Mouse (Mus musculus) spleen, postnatal 36 days (tissue): Measurements from ENCODE around the gene Usp29.
"Not testable (repeated sequence)": the region's sequence is repeated elsewhere in the genome, so short reads cannot be mapped to it uniquely, and the experiment has no call there.

Source experiments
- DNase-seq, 2 experiments: peaks; one replicate each; pipeline ENCODE4 v3.0.0; 2022; ENCODE audit warnings: low spot score in 2 of 2, mixed read lengths in 1 of 2

Gene Usp29

DNA sequence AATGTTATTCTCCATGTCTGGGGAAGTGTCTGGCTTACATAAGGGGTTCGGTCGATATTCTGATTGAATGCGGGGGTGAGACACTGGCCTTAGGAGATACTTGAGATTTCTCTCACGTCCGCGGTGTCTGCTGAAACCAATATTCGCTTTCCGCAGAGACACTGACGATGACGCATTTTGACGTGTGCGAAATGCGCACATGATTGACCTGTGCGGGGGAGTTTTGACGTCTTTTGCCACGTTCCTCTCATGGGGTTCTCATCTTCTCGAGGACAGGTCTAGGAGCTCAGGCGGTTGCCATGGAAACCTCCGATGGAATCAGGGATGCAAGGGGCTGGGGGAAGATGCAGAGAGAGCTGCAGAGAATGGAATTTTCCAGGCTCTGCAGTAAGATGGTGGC, 144.1 kb downstream of the Usp29 start:
- DNase-seq, result no peak

DNA sequence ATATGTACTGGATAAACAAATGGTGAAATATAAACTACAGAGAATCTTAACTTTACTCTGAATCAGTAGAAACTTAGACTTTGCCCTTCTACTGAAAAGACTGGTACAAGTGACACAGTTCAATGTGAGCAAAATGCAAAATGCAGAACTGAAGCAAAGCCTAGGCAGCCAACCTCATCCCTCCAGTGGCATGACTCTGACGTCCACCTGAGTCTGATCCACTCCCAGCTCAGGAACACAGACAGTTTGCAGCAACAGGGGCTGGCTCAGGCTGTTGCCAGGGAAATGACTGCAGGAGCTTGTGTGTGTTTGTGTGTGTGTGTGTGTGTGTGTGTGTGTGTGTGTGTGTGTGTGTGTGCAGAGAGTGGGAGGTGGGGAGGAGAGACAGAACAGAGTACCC, 147.8 kb downstream of the Usp29 start:
- no peak for DNase-seq

DNA sequence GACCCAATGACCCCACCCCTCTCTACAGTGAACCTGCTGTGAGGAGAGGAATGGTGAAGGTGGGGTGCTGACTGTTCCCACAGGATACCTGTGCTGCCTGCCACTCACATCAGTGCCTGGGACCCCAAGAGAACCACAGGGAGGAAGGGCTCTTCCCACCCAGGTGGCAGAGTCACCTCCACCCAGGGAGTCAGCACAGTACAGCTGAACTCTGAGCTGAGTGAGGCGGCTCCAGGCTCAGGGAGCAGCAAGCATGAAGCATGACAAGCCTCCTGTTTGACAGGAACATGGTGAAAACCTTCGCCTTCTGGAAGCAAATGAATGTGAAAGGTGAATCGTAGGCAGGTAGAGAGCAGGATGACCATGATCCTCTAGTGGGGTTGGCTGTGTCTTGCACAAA, 148.5 kb downstream of the Usp29 start:
- not testable (repeated sequence) for DNase-seq

DNA sequence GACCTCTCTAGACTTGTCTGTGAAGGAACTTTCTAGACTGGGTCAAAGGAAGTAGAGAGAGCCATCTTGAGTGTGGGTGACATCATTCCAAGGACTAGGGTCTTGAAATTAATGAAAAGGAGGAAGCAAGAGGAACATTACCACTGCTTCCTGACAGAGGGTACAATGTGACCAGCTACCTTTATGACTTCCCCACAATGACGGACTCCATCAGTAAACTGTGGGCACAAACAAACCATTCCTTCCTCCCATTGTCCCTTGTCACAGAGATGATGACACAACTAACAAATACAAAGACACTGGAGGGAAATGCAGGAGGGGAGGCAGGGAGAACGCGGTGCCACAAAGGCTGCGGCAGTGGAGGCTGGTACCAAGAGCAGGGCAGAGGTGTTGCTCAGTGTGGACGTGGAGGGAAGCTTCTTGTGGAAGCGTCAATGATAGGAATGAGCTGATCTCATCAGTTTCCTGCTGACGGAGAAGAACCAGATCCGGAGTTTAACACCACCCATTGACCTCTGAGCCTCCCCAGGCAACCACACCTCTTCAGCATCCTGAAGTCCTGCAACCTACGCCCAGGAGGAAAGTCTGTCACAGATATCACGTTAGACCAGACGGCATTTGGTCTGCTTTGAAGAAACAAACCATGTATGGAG, 149.3 kb downstream of the Usp29 start:
- DNase-seq, result no peak

DNA sequence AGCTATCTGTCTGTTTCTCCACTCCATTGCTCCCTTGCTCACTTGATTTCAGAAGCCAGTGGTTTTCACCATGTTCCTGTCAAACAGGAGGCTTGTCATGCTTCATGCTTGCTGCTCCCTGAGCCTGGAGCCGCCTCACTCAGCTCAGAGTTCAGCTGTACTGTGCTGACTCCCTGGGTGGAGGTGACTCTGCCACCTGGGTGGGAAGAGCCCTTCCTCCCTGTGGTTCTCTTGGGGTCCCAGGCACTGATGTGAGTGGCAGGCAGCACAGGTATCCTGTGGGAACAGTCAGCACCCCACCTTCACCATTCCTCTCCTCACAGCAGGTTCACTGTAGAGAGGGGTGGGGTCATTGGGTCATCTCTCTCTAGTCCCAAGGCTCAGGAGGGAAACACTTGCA, 150.5 kb downstream of the Usp29 start:
- not testable (repeated sequence) for DNase-seq

DNA sequence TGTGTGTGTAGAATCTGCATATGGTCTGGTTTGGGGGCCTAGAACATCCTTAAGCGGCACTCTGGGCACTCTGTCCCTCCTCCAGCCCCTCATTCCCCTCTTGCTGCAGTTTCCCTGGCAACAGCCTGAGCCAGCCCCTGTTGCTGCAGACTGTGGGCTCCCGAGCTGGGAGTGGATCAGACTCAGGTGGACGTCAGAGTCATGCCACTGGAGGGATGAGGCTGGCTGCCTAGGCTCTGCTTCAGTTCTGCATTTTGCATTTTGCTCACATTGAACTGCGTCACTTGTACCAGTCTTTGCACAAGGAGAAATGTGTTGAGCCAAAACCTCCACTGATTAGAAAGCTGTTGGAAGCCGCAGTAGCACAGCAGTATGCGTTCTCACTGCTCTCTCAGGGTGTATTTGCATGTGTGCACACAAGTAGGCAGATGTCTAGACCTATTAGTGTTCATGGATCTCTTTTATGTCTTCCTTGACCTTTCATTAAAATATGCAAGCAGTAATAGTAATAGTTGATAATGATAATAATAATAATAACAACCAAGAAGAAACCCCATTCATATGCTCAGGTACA, 151.2 kb downstream of the Usp29 start:
- DNase-seq, result no peak

DNA sequence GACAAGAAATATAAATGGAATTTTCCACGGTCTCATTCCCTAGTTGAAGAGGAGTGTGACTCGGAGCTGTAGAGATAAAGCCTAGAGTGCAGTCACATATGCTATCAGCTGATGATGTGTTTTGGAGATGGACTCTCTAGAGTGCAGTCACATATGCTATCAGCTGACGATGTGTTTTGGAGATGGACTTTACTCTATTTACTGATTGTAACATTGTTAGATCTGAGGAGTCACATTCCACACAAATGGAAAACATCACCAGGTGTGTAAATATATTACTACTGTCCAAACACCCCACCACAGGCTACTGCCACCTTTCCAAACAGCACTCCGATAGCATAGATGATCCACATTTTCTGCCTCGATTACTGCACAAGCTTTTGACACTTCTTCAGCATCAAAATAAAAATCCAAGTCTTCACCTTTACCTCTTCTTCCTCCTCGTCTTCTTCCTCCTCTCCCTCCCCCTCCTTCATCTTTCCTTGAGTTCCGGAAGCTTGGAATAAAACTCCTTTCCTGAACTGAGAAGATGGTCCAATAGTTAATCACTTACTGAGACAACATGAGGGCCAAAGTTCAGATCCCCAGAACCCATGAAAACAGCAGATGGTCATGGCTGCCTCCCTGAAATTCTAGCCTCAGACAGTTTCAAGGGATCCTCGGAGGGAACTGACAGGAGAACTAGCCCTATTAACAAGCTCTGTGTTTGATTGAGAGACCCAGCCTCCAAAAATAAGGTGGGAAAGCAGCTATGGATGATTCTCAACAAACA, 153.2 kb downstream of the Usp29 start:
- no peak for DNase-seq

DNA sequence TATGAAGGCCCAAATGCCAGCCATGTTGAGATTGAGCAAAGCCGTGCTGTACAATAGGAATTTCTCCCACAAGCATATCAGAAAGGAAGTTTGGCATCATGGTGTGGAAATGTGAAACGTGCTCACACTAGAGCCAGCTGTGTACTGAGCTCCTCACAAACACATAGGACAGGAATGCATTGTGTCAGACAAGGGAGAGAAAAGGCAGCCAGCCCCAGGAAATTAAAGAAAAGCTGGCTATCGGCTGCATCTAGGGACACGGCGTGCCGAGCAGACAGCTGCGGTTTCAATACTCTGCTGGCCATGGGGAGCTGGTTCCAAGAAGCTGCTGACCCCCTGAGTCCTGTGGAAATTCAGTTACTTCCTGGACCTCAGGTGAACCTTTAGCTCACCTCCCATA, 155.0 kb downstream of the Usp29 start:
- DNase-seq, result no peak

DNA sequence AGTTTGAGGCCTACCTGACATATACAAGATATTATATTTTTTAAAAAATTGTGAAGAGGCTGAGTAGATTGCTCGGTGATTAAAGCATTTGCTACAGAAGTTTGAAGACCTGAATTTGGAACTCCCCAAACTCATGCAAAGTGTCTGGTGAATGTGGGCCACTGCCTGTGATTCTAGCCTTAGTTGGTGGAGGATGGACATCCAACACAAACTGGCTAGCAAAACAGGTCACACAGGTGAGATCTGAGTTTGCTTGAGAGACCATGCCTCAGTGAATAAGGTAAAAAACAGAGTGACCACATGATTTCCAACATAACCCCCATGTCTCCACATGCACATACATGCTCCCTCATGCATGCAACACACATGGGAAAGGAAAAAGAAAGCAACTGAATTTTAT, 156.5 kb downstream of the Usp29 start:
- no peak for DNase-seq

DNA sequence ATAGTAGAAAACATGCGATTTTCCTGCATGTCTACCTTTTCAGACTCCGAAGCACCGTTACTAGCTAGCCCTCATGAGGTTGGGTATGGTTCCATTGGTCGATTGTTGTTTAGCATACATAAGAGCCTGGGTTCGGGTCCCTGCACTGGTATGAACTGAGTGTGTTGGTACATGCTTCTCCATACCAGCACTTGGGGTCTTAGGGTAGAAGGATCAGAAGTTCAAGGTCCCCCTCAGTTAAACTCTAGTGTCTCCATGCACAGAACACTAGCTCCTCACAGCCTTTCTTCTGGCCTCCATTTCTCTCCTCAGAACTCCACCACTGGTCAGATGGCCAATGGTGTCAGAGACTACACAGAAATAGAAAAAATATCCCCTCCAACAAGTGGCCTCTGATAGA, 159.5 kb downstream of the Usp29 start:
- DNase-seq, result no peak

DNA sequence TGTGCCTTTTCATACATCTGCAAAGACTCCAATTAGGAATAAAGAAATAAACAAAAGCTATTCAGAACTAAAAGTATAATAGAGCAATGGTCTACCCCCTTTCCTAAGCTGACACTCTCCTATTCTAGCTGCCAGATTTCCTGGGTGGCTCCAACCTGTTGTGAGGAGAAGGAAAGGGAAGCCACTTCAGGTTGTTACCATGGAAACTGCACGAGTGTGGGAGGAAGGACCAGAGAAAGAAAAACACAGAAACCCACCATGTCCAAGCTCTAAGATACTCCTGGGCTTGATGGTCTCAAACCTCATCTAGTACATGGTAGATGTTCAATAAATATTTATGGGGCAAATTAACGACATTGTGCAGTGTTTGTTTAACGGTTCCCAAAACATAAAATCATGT, 160.8 kb downstream of the Usp29 start:
- DNase-seq, result no peak

DNA sequence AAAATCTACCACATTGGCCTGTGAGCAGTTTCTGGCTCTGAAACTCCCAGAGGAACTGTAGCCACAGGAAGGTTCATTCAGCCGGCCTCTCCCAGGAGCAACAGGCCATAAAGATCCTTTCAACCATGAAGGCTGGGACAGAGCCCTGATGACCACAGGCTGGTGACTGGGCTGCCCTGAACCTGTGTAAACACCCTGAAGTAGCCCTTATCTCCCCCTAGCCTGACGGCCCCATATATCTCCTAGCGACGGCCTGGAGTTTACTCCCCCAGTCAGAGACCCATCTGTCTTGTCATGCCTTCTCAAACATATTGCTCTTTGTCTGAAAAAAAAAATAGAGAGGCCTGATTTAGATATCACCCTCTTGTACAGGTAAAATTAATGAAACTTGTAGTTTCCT, 166.6 kb downstream of the Usp29 start:
- DNase-seq, result not testable (repeated sequence)

DNA sequence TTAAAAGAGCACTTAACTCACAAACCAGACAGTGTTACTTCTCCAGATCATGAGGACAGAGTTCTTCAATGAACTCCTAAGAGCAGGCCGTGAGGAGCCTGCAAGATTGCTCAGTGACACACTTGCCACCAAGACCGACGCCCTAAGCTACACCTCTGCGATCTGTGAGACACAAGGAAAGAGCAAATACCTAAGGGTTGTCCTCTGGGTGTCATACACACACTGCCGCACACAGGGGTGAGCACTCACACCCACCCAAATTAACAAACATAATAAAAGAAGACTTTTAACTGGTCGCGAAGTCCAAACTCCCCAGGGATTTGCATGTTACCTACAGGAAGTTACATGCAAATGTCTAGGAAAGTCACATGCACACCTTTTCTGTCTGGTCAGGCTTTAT, 170.3 kb downstream of the Usp29 start:
- no peak for DNase-seq

DNA sequence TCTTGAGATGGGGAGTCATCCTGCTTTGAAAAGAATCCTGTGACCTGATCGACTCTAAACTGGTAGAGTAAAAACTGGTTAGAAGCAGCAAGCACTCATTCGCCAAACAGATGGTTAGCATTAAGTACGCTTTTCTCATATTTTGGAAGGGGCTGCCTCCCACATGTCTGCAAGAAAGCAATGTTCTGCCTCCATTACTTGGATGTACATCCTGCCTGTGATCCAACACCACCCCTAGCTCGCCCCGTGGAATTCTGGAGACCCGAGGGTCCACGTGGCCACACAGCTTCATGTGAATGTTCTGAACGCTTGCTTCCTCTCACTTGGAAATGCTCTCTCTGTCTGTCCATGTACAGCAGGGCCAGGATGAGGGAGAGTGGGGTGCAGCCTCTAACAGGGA, 173.1 kb downstream of the Usp29 start:
- DNase-seq, result no peak

DNA sequence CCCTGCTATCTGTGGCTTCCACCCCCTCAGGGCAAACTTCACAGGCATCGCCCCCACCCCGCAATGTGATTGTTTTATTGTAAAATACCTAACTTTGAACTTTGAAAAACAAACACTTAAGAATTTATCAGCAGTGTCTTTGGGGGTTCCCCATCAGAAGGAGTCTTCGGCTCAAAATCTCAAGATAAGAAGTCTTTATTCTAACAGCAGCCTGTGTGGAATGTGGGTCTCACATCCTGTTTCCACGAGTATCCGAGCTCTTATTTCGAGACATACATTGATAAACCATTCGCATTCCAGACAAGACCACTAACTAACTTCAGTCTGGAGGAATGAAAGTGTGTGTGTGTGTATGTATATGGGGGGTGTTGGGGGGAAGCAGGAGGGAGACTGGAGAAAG, 180.1 kb downstream of the Usp29 start:
- no peak for DNase-seq

DNA sequence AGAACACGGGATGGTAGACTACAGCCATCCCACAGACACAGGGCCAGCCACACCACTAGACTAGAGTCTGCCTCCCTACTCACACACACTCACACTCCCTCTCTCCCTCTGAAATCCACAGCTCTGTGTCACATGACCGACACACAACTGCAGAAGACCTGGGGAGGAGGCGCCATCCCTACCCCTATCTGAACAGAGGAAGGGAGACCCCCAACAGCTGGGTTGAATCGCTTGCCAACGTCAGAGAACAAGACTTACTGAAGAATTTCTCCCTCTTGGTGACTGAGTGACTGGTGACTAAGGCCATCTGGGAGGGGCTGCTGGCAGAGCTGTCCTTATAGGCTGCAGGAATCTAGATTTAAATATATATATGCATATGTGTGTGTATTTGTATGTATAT, 181.4 kb downstream of the Usp29 start:
- DNase-seq, result no peak

DNA sequence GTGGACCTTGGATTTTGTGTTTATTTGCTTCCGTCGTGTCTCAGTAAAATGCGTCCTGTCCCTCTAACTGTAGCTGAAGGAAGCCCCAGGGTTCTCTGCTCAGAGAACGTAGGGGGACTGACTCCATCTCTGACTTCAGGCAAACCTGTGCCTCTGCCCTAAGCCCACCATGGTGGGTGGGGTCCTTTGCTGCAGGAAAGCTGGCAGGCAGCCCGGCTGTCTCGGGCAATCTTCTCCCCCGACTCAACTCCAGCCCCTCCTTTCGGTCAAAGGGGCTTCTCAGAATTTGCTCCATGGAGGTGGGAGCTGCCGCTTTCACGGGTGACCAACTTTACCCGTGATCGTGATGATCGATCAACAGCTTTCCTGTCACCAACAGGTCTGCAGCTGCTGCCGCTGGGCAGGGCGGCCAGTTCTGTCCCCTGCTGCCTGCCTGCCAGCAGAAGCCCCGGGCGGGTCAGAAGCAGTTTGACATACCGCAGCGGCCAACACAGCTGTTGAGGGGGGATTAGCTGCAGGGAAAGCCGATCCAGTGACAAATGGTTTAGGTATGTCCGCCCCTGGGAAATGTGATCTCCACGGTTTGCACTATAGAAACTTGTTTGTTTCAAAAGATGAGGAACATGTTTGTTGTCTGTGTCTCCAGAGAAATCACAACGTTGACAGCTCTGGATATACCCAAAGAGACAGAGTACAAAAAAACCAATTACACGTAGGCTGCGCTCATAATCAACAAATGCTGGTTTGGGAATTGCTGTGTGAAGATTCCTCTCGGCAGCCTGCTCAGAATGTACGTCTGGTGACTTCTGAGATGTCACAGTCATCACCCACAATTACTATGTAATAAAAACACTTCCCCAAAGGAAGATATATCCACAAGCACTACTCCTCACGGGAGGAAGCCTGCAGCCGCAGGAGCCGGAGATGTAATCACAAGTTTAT, 183.3 kb downstream of the Usp29 start:
- DNase-seq, result no peak

DNA sequence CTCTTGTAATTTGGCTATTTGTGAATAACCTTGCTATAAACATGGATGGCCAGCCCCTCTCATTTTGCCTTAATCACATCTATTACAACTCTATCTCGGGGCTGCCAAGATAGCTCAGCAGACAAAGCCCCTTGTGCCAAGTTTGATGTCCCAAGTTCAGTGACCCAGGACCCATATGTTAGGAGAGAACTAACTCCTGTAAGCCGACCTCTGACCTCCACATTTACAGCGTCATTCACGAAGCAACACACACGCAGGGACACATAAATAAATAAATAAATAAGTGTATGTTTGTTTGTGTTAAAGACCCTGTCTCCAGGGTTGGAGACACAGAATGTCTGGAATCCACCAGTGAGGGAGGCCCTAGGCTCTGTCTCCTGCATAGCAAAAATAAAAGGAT, 186.7 kb downstream of the Usp29 start:
- DNase-seq, result no peak

DNA sequence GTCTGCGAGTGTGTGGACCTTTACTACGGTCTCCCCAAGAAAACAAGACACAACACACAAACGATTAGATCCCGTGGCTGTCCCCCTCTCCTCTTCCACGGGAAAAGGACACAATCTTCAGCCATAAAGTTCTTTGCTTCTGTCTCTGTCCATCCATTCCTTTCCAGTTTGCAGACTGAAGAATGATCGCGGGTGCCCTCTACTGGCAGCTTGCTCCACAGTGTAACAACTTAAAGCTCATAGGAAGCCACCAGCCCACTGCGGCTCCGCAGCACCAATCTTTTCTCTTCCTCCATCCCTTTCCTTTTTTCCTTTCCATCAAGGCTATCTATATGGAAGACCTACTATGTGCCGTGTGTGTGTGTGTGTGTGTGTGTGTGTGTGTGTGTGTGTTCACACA, 187.9 kb downstream of the Usp29 start:
- peak in 1 of 2 experiments; percentile 8 for DNase-seq

DNA sequence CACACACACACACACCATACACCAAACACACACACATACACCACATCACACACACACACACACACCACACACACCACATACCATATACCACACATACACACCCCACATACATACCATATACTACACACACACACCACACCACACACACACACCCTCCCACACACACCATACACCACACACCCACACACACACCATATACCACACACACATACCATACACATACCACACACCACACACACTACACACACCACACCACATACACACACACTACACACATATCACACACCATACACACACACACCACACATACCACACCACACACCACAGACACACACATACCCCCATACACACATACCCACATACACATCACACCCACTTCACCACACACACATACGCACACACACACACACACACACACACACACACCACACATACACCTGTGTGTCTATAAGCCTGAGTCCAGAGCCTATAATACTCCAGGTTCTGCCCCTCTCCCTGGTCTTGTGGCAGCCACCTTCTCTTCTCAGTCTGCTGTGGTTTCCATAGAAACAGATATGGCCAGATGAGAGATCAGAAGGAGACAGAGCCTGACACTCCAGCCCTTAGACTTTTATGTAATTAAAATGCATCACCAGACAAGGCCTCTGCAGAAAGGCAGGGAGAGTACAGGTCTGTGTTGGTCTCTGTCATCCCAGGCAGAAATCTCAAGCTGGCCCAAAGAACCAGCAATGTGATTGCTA, 188.9 kb downstream of the Usp29 start:
- DNase-seq, result no peak

DNA sequence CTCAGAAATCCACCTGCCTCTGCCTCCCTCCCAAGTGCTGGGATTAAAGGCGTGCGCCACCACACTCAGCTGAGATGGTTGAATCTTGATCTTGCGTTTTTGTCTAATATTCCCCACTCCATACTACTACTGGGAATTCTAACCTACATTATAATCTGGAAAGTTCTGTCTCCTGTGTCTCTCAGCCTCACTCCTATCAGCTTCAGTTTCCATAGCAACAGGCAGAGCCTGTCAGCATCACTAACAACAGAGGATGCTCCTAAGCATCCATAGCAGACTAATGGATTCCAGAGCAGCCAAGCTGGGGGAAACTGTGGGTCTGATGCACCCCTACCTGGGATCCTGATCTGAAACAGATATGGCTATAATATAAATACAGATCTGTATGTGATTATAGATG, 193.1 kb downstream of the Usp29 start:
- DNase-seq, result no peak
